Mouse (Mus musculus) limb, embryonic 13.5 days (tissue): ENCODE data around the gene Xlr3c. TPM values are rescaled to one million over a fixed set of nuclear protein-coding genes. Genes with fewer than 3 reads are reported as not detected.
"Not testable (repeated sequence)": the region's sequence is repeated elsewhere in the genome, so short reads cannot be mapped to it uniquely, and the experiment has no call there.

Experiments
- ATAC-seq: fragments of 200-750 bp; cut with Nextera tagmentation; 2 replicates; pipeline ENCODE4 v1.8.0; 2017; ENCODE audit warnings: low read depth, moderate number of reproducible peaks, moderate TSS enrichment; ENCODE audit not compliant: low FRiP score
- H3K27ac ChIP-seq: fragments of 300-500 bp; sonication (generic); 2 replicates; pipeline ENCODE4 v1.5.1; 2015; ENCODE audit warnings: inconsistent platforms, mild to moderate bottlenecking, moderate library complexity
- H3K27me3 ChIP-seq: fragments of 300-500 bp; sonication (generic); 2 replicates; pipeline ENCODE4 v1.6.1; 2015; ENCODE audit warnings: mild to moderate bottlenecking, inconsistent platforms
- H3K36me3 ChIP-seq: fragments of 300-500 bp; sonication (generic); 2 replicates; pipeline ENCODE4 v1.6.1; 2015; ENCODE audit warnings: inconsistent platforms, mild to moderate bottlenecking, moderate library complexity
- H3K4me1 ChIP-seq: fragments of 300-500 bp; sonication (generic); 2 replicates; pipeline ENCODE4 v1.6.1; 2015; ENCODE audit warnings: inconsistent platforms
- H3K4me2 ChIP-seq: fragments of 300-500 bp; sonication (generic); replicated peaks from 2 replicates; pipeline ENCODE4 v1.6.1; 2015; ENCODE audit warnings: inconsistent platforms, mild to moderate bottlenecking, moderate library complexity
- H3K4me3 ChIP-seq: fragments of 300-500 bp; sonication (generic); 2 replicates; pipeline ENCODE4 v1.5.1; 2015; ENCODE audit warnings: moderate library complexity, mild to moderate bottlenecking, inconsistent platforms
- H3K9ac ChIP-seq: fragments of 300-500 bp; sonication (generic); 2 replicates; pipeline ENCODE4 v1.6.1; 2015; ENCODE audit warnings: mild to moderate bottlenecking, inconsistent platforms
- H3K9me3 ChIP-seq: fragments of 300-500 bp; sonication (generic); 2 replicates; pipeline ENCODE4 v1.6.1; 2016; ENCODE audit warnings: inconsistent platforms
- WGBS: fragments of 180-500 bp; shearing (Covaris S2); methylation state at CpG from one replicate; pipeline ENCODE4 v1.1.7; 2015; 5-methylcytosine and 5-hydroxymethylcytosine counted together
- polyA plus RNA-seq: library from polyadenylated mRNA; unstranded; fragments of >200 nt; fragmentation: Nextera tagmentation; extraction: Ambion mirVana; gene quantifications from 2 replicates; pipeline ENCODE4 v1.2.1, GENCODE M21; 2015

Gene Xlr3c
- 0.13 and 0.51 TPM in 2 replicates for polyA plus RNA-seq

DNA sequence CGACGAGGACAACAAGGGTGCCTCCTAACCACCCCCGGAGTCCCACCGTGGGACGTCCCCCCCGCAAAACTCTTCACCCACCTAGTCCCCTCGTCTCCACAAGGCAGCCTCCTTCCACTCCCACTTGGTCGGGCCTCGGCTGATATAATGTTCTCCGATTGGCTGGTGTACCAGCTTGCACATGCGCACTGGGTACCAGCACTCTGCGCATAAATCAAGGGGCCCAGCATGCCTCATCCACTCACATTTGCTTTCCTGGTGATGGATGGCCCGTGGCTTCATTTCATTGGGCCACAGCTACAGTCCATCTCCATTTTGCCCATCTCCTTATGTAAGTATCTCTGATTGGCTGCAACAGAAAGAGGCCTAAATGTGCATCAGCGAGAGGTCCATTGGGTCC, at the start of gene Xlr3c:
Xlr3c (minus strand) TSS at position 121 of the 400 bp plus-strand sequence.
- 91% methylated on average over 14 of the region's 14 CpGs for WGBS

DNA sequence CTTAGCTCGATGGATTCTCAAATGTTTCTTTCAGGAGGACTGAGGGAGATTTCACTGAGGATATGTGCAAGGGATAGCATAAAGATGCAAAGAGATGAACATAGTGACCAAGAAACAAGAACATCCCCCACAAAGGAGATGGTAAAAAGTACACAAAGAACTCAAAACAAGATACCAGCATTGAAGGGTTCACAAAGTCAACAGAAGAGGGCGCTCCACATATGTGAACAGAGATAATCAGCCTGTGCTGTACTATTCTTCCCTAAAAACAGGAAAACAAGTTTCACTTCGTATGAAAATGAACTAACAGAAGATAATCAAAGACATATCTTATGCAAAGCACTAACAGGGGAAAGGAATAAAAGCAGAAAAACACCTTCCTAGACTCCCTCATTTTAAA, 47.3 kb upstream of the Xlr3c start:
- Histone ChIP-seq H3K9me3 (no peaks in the 10 kb centered on the region), H3K4me3 (no peak overlapping the region), H3K27me3 (no peaks in the 10 kb centered on the region), H3K4me2 (no peak overlapping the region), H3K9ac (no peak overlapping the region), H3K27ac (no peak overlapping the region), H3K4me1 (no peaks in the 10 kb centered on the region), H3K36me3 (no peaks in the 10 kb centered on the region)
- ATAC-seq: no peak
- WGBS: 30% methylated on average over 3 of the region's 3 CpGs

More for the DNA sequence above, at the start of gene Xlr3c:
- not testable (repeated sequence) for H3K36me3 ChIP-seq, H3K27me3 ChIP-seq, ATAC-seq, H3K4me1 ChIP-seq, H3K4me3 ChIP-seq, H3K9ac ChIP-seq, H3K9me3 ChIP-seq, H3K27ac ChIP-seq, H3K4me2 ChIP-seq

DNA sequence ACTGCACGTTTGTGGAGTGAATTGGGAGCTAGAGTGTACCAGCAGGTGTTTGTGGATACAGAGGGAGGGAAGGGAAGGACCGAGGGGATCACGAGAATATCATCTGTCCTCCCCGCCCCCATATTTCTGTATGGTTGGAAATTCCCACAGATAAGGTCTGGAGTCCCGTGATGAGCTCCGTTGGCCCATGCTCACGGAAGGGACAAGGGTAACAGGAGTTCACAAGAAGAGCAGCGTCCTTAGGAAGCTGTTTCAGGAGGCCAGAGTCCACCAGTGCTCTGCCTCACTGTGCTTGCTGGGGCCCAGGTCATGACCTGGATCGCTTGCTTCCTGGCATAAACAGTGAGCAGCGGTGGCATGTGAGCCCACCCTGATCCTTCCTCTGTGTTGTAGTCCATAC, 30.6 kb upstream of the Xlr3c start:
- H3K4me3 ChIP-seq, H3K4me1 ChIP-seq, H3K36me3 ChIP-seq, H3K4me2 ChIP-seq, H3K27me3 ChIP-seq, H3K9me3 ChIP-seq, ATAC-seq, H3K27ac ChIP-seq, H3K9ac ChIP-seq: not testable (repeated sequence)
- 66% methylated on average over 10 of the region's 10 CpGs for WGBS

DNA sequence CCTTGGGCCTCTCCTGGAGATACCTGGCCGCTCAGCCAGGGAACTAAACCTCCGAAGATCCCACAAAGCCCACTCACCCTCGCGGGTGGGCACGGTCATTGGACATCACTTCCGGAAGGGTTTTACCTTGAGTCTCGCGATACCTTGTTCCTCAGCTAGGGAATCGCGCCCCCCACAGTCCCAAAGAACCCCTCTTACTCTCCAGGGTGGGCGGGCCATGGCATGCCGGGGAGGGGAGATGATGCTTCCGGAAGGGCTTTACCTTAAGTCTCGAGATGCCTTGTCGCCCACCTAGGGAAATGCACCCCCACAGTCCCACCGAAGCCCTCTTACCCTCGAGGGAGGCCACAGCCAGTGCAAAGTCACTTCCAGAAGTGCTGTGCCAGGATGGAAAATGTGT, 27.7 kb upstream of the Xlr3c start, which contains the start of the genes Xlr5a and Xlr5c:
Xlr5a (minus strand) TSS at position 101 of the 400 bp plus-strand sequence.
Xlr5c (minus strand) TSS at position 101 of the 400 bp plus-strand sequence.
- whole genome bisulfite sequencing: 95% methylated on average over 13 of the region's 17 CpGs
- not testable (repeated sequence) for H3K27ac ChIP-seq, H3K27me3 ChIP-seq, H3K4me1 ChIP-seq, H3K9me3 ChIP-seq, H3K4me2 ChIP-seq, H3K36me3 ChIP-seq, H3K9ac ChIP-seq, H3K4me3 ChIP-seq, ATAC-seq

GRCm38 (mm10) chrX:73262428-73262827, 2.8 kb downstream of the Xlr3c start:
- H3K36me3 ChIP-seq, ATAC-seq, H3K9me3 ChIP-seq, H3K4me2 ChIP-seq, H3K9ac ChIP-seq, H3K4me3 ChIP-seq, H3K4me1 ChIP-seq, H3K27ac ChIP-seq, H3K27me3 ChIP-seq: not testable (repeated sequence)
- 59% methylated on average over 1 of the region's 2 CpGs for WGBS

DNA sequence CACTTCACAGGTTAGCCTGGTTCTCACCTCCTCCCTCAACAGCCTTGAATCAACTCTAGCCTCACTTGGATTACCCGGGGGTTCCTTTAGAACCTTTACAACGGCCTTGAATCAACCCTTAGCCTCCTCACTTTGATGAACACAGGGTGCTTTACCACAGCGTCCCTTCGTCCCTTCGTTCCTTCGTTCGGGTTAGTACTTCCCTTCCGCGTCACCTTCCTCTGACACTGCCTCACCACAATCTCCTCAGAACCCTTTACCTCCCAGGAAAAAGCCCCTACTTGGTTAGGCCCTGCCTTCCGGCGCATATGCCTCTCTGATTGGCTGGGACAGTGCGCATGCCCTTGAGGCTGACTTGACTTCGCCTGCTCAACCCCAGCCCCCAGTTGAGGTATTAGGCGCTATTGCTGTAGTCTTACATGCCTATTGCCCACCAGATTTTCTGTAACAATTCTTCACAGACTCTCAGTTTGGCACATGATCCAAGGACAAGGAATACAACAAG, 22.3 kb downstream of the Xlr3c start, which contains the start of gene Xlr4c:
Xlr4c (minus strand) TSS at position 310 of the 505 bp plus-strand sequence.
- WGBS: 88% methylated on average over 14 of the region's 14 CpGs
- H3K9me3 ChIP-seq, H3K4me1 ChIP-seq, H3K4me2 ChIP-seq, H3K27me3 ChIP-seq, H3K4me3 ChIP-seq, H3K36me3 ChIP-seq, H3K27ac ChIP-seq, ATAC-seq, H3K9ac ChIP-seq: not testable (repeated sequence)

- H3K9me3 ChIP-seq: no peaks in the 10 kb centered on the region
- H3K27me3 ChIP-seq: peaks cover 20% of the 10 kb centered on the region
- H3K4me3 ChIP-seq: peak overlapping the region; percentile 60
- ATAC-seq: no peak
- no peaks in the 10 kb centered on the region for H3K36me3 ChIP-seq
- WGBS: 38% methylated on average over 3 of the region's 3 CpGs
- peak overlapping the region; percentile 72 for H3K9ac ChIP-seq
- H3K4me2 ChIP-seq: peak overlapping the region; percentile 83
- H3K4me1 ChIP-seq: peaks cover 3% of the 10 kb centered on the region; the same call in 1 of the 2 replicates
- H3K27ac ChIP-seq: no peak overlapping the region
These were observed 35.9 kb downstream of the Xlr3c start for GRCm38 (mm10) chrX:73229288-73229687.

DNA sequence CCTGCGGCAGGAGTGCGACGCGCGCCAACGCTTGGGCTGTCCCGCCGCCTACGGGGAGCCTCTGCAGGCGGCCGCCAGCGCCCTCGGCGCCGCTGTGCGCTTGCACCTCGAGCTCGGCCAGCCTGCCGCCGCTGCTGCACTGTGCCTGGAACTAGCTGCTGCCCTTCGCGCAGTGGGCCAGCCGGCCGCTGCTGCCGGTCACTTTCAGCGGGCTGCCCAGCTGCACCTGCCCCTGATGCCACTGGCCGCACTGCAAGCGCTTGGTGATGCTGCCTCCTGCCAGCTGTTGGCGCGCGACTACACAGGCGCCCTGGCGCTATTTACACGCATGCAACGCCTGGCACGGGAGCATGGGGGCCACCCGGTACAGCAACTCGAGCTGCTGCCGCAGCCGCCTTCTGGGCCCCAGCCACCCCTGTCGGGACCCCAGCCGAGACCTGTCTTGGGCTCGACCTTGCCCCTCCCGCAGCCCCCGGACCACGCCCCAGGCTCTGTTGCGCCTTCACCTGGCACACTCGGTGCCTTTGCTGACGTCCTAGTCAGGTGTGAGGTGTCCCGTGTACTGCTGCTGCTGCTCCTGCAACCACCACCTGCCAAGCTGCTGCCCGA, 36.5 kb downstream of the Xlr3c start:
- H3K4me2 ChIP-seq: peak overlapping the region; percentile 83
- peaks cover 20% of the 10 kb centered on the region for H3K27me3 ChIP-seq
- ATAC-seq: peak; percentile 65
- H3K4me1 ChIP-seq: peaks cover 3% of the 10 kb centered on the region; the same call in 1 of the 2 replicates
- 16% methylated on average over 50 of the region's 51 CpGs for WGBS
- no peaks in the 10 kb centered on the region for H3K36me3 ChIP-seq
- peak overlapping the region; percentile 60 for H3K4me3 ChIP-seq
- no peaks in the 10 kb centered on the region for H3K9me3 ChIP-seq
- peak overlapping the region; percentile 67 for H3K27ac ChIP-seq
- H3K9ac ChIP-seq: peak overlapping the region; percentile 72

DNA sequence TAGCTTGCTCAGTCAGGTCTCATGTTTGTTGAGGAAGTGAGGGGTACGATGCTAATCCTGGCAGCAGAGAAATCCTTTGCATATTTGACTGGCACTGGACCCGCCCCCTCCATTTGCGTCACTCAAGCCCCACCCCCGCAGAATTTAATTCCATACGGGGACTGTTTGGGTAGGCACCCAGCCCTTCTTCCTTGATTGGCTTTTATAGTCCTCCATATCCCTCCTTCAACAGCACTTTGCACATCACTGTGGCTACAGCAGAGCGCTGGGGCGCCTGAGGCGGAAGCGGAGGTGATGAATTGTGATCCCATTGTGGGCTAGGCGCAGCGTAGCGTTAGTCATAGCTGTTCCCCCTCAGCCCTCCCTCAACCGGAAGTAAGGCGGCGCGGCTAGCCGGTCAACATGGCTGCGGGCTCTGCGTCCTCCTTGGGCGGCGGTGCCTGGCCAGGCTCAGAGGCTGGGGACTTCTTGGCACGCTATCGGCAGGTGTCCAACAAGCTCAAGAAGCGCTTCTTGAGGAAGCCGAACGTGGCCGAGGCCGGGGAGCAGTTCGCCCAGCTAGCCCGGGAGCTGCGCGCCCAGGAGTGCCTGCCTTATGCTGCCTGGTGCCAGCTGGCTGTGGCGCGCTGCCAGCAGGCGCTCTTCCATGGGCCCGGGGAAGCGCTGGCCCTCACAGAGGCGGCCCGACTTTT, 37.1 kb downstream of the Xlr3c start, which contains the start of gene F8a:
F8a (plus strand) TSS at position 378 of the 692 bp plus-strand sequence.
- Histone ChIP-seq H3K9me3 (no peaks in the 10 kb centered on the region), H3K36me3 (no peaks in the 10 kb centered on the region), H3K9ac (peak within 1 kb of the TSS; percentile 72), H3K27ac (peak within 1 kb of the TSS; percentile 67), H3K4me1 (peaks cover 3% of the 10 kb centered on the region; the same call in 1 of the 2 replicates), H3K4me3 (peak within 1 kb of the TSS; percentile 60), H3K4me2 (peak within 1 kb of the TSS; percentile 83), H3K27me3 (peaks cover 20% of the 10 kb centered on the region)
- peak; percentile 96 for ATAC-seq
- WGBS: 23% methylated on average over 34 of the region's 39 CpGs

GRCm38 (mm10) chrX:73225365-73225764, 39.8 kb downstream of the Xlr3c start:
- peaks cover 18% of the 10 kb centered on the region for H3K27me3 ChIP-seq
- H3K27ac ChIP-seq: no peak overlapping the region
- no peak for ATAC-seq
- H3K4me1 ChIP-seq: peaks cover 3% of the 10 kb centered on the region; the same call in 1 of the 2 replicates
- no peaks in the 10 kb centered on the region for H3K36me3 ChIP-seq
- H3K4me2 ChIP-seq: no peak overlapping the region
- 47% methylated on average over 1 of the region's 1 CpGs for WGBS
- H3K9me3 ChIP-seq: no peaks in the 10 kb centered on the region
- no peak overlapping the region for H3K4me3 ChIP-seq
- H3K9ac ChIP-seq: no peak overlapping the region

DNA sequence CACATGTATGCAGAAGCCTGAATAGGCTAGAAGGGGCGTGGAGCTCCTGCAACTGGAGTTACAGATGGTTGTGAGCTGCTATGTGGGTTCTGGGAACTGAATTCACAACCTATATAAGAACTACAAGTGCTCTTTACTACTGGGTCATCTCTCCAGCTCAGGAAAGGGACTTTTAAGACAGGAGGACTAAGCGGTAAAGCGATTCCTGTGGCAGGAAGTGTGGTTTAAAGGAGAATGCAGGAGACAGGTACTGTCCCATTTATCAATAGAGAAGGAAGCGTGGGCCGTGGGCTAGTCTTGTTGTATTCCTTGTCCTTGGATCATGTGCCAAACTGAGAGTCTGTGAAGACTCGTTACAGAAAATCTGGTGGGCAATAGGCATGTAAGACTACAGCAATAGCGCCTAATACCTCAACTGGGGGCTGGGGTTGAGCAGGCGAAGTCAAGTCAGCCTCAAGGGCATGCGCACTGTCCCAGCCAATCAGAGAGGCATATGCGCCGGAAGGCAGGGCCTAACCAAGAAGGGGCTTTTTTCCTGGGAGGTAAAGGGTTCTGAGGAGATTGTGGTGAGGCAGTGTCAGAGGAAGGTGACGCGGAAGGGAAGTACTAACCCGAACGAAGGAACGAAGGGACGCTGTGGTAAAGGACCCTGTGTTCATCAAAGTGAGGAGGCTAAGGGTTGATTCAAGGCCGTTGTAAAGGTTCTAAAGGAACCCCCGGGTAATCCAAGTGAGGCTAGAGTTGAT, 51.2 kb downstream of the Xlr3c start, which contains the start of gene Xlr4b:
Xlr4b (plus strand) TSS at position 515 of the 746 bp plus-strand sequence.
- WGBS: 72% methylated on average over 17 of the region's 19 CpGs
- not testable (repeated sequence) for H3K4me3 ChIP-seq, ATAC-seq, H3K9me3 ChIP-seq, H3K27ac ChIP-seq, H3K36me3 ChIP-seq, H3K4me2 ChIP-seq, H3K9ac ChIP-seq, H3K27me3 ChIP-seq, H3K4me1 ChIP-seq
